Mouse (Mus musculus): ENCODE measurements around the gene Phldb3.
A peak's percentile ranks its signal among the peaks of the same experiment; 100 is the strongest.

Gene Phldb3

GRCm38 (mm10) chr7:24610144-24610878, at the start of gene Phldb3:
Gene Phldb3 (plus strand): TSS chr7:24610763.
- DNase-seq, result no peak

GRCm38 (mm10) chr7:24561450-24561849, 49.1 kb upstream of the Phldb3 start:
- DNase-seq, result no peak

- DNase-seq, result no peak
These were observed 47.2 kb upstream of the Phldb3 start for GRCm38 (mm10) chr7:24563191-24563836.

- no peak for DNase-seq
These were observed 46.7 kb upstream of the Phldb3 start for GRCm38 (mm10) chr7:24563837-24564206.

- DNase-seq, result peak; percentile 53
These were observed 45.8 kb upstream of the Phldb3 start for GRCm38 (mm10) chr7:24564607-24565265.

- no peak for DNase-seq
These were observed 44.9 kb upstream of the Phldb3 start for GRCm38 (mm10) chr7:24565627-24566026.

GRCm38 (mm10) chr7:24566206-24566605, 44.4 kb upstream of the Phldb3 start:
- DNase-seq, result no peak

- DNase-seq, result peak; percentile 43
These were observed 42.1 kb upstream of the Phldb3 start for GRCm38 (mm10) chr7:24568512-24568911.

GRCm38 (mm10) chr7:24571071-24571470, 39.5 kb upstream of the Phldb3 start:
- DNase-seq, result no peak

GRCm38 (mm10) chr7:24572455-24572854, 38.1 kb upstream of the Phldb3 start:
- no peak for DNase-seq

GRCm38 (mm10) chr7:24574224-24574796, 36.3 kb upstream of the Phldb3 start:
- DNase-seq, result no peak

- no peak for DNase-seq
These were observed 32.8 kb upstream of the Phldb3 start for GRCm38 (mm10) chr7:24577811-24578210.

GRCm38 (mm10) chr7:24584876-24585275, 25.7 kb upstream of the Phldb3 start:
- no peak for DNase-seq

- no peak for DNase-seq
These were observed 24.6 kb upstream of the Phldb3 start for GRCm38 (mm10) chr7:24585995-24586394.

- DNase-seq, result no peak
These were observed 23.7 kb upstream of the Phldb3 start for GRCm38 (mm10) chr7:24586828-24587227.

- peak; percentile 89 for DNase-seq
These were observed 23.0 kb upstream of the Phldb3 start, which contains the start of the genes Ethe1 and Zfp575 for GRCm38 (mm10) chr7:24587330-24588105. Gene Ethe1 (plus strand): TSS chr7:24587543. Gene Zfp575 (minus strand): TSS chr7:24587641.

- DNase-seq, result no peak
These were observed 22.2 kb upstream of the Phldb3 start for GRCm38 (mm10) chr7:24588336-24588735.

GRCm38 (mm10) chr7:24591735-24592134, 18.8 kb upstream of the Phldb3 start:
- no peak for DNase-seq

GRCm38 (mm10) chr7:24592163-24592562, 18.4 kb upstream of the Phldb3 start:
- DNase-seq, result no peak

GRCm38 (mm10) chr7:24592781-24593180, 17.8 kb upstream of the Phldb3 start:
- no peak for DNase-seq

GRCm38 (mm10) chr7:24593621-24594308, 16.8 kb upstream of the Phldb3 start:
- peak; percentile 71 for DNase-seq

- no peak for DNase-seq
These were observed 16.2 kb upstream of the Phldb3 start for GRCm38 (mm10) chr7:24594309-24594803.

All from right cerebral cortex, adult 18-20 months (tissue).